Mouse (Mus musculus): Measurements from ENCODE around the gene Itln1. TPM values are rescaled to one million over a fixed set of nuclear protein-coding genes. Genes with fewer than 3 reads are reported as not detected.

The Itln1 gene
- polyA plus RNA-seq, 1 experiment from 2014 or later = not detected

DNA sequence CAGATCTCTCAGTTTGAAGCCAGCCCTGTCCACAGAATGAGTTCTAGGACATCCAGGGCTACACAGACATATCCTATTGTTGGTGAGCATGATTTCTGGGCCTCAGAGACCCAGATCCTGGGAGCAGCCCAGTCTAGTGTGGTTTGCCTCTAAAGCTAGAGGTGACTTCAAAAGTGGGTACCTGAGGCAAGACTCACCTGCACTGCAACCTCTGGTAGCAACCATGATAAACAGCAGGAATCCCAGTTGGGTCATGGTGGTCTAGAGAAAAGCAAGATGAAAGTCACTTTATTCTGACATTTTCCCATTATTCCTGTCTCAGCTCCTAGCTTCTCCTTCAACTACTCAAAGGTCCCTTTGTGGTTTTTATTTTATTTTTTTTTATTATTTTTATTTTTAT, 537 bp downstream of the Itln1 start:
- H3K4me1 ChIP-seq (ENCODE audit: control insufficient read depth, insufficient read depth, low read length) = no peaks in the 10 kb centered on the region
- no peak overlapping the region for H3K4me2 ChIP-seq (ENCODE audit: low read length)
- H3K4me3 ChIP-seq (ENCODE audit: low read depth, low read length) = no peak overlapping the region
- no peaks in the 10 kb centered on the region for H3K36me3 ChIP-seq (ENCODE audit: control insufficient read depth, insufficient read depth, low read length)
- DNase-seq (ENCODE audit: low spot score) (no peak), ATAC-seq (no peak)
- no peaks in the 10 kb centered on the region for H3K27me3 ChIP-seq (replicated peaks; ENCODE audit: control insufficient read depth, insufficient read depth, low read length)
- H3K9ac ChIP-seq (ENCODE audit: low read length) = no peak overlapping the region
- no peak overlapping the region for H3K27ac ChIP-seq (ENCODE audit: low read depth, low read length)
- H3K9me3 ChIP-seq (replicated peaks; ENCODE audit: control insufficient read depth, low read length) = no peaks in the 10 kb centered on the region

- Histone ChIP-seq H3K4me3 (ENCODE audit: low read depth, low read length) (no peak overlapping the region), H3K27me3 (replicated peaks; ENCODE audit: control insufficient read depth, insufficient read depth, low read length) (no peaks in the 10 kb centered on the region), H3K4me1 (ENCODE audit: control insufficient read depth, insufficient read depth, low read length) (no peaks in the 10 kb centered on the region), H3K36me3 (ENCODE audit: control insufficient read depth, insufficient read depth, low read length) (no peaks in the 10 kb centered on the region), H3K27ac (ENCODE audit: low read depth, low read length) (no peak overlapping the region), H3K9me3 (replicated peaks; ENCODE audit: control insufficient read depth, low read length) (no peaks in the 10 kb centered on the region), H3K9ac (ENCODE audit: low read length) (no peak overlapping the region), H3K4me2 (ENCODE audit: low read length) (no peak overlapping the region)
- DNase-seq (ENCODE audit: low spot score) = no peak
- no peak for ATAC-seq
- WGBS = 67% methylated on average over 2 of the region's 2 CpGs
Observed at GRCm38 (mm10) chr1:171532830-171533229, 2.3 kb downstream of the Itln1 start.

- H3K4me3 ChIP-seq (ENCODE audit: low read depth, low read length) = no peak overlapping the region
- H3K36me3 ChIP-seq (ENCODE audit: control insufficient read depth, insufficient read depth, low read length) = no peaks in the 10 kb centered on the region
- H3K27me3 ChIP-seq (replicated peaks; ENCODE audit: control insufficient read depth, insufficient read depth, low read length) = no peaks in the 10 kb centered on the region
- H3K27ac ChIP-seq (ENCODE audit: low read depth, low read length) = no peak overlapping the region
- no peak for ATAC-seq
- H3K4me1 ChIP-seq (ENCODE audit: control insufficient read depth, insufficient read depth, low read length) = no peaks in the 10 kb centered on the region
- DNase-seq (ENCODE audit: low spot score) = no peak
- H3K9me3 ChIP-seq (replicated peaks; ENCODE audit: control insufficient read depth, low read length) = no peaks in the 10 kb centered on the region
- H3K4me2 ChIP-seq (ENCODE audit: low read length) = no peak overlapping the region
- H3K9ac ChIP-seq (ENCODE audit: low read length) = no peak overlapping the region
- WGBS = 96% methylated on average over 4 of the region's 4 CpGs
Observed at GRCm38 (mm10) chr1:171531367-171531766, 3.7 kb downstream of the Itln1 start.

GRCm38 (mm10) chr1:171515557-171515956, 19.5 kb downstream of the Itln1 start:
- Histone ChIP-seq H3K36me3 (ENCODE audit: control insufficient read depth, insufficient read depth, low read length) (no peaks in the 10 kb centered on the region), H3K4me2 (ENCODE audit: low read length) (no peak overlapping the region), H3K4me3 (ENCODE audit: low read depth, low read length) (no peak overlapping the region), H3K27me3 (replicated peaks; ENCODE audit: control insufficient read depth, insufficient read depth, low read length) (no peaks in the 10 kb centered on the region), H3K9ac (ENCODE audit: low read length) (no peak overlapping the region), H3K4me1 (ENCODE audit: control insufficient read depth, insufficient read depth, low read length) (no peaks in the 10 kb centered on the region), H3K27ac (ENCODE audit: low read depth, low read length) (no peak overlapping the region), H3K9me3 (replicated peaks; ENCODE audit: control insufficient read depth, low read length) (no peaks in the 10 kb centered on the region)
- ATAC-seq (no peak), DNase-seq (ENCODE audit: low spot score) (no peak)
- WGBS = 89% methylated on average over 4 of the region's 4 CpGs

DNA sequence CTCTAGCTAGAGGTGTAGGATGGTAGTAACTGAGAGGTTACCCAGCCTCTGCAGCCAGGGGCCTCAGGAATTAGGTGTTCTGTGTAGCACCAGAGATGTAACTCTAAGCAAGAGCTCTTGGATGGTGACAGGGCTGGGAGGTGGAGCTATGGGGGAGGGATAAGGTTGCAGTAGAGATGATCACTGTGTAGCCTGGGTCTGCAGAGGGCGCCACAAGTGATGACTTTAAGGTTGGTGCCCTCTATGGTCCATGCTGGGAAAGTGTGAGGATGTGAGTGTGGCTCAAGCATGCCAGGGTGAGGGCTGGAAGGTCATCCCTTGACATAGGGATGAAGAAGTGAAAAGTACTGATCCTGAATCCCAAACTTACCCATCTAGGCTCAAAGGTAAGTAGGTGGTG, 20.1 kb downstream of the Itln1 start:
- DNase-seq (ENCODE audit: low spot score) = no peak
- H3K4me1 ChIP-seq (ENCODE audit: control insufficient read depth, insufficient read depth, low read length) = no peaks in the 10 kb centered on the region
- no peaks in the 10 kb centered on the region for H3K27me3 ChIP-seq (replicated peaks; ENCODE audit: control insufficient read depth, insufficient read depth, low read length)
- 16% methylated on average over 1 of the region's 1 CpGs for WGBS
- no peak overlapping the region for H3K9ac ChIP-seq (ENCODE audit: low read length)
- ATAC-seq = no peak
- H3K4me3 ChIP-seq (ENCODE audit: low read depth, low read length) = no peak overlapping the region
- no peaks in the 10 kb centered on the region for H3K9me3 ChIP-seq (replicated peaks; ENCODE audit: control insufficient read depth, low read length)
- no peak overlapping the region for H3K27ac ChIP-seq (ENCODE audit: low read depth, low read length)
- H3K36me3 ChIP-seq (ENCODE audit: control insufficient read depth, insufficient read depth, low read length) = no peaks in the 10 kb centered on the region
- no peak overlapping the region for H3K4me2 ChIP-seq (ENCODE audit: low read length)

DNA sequence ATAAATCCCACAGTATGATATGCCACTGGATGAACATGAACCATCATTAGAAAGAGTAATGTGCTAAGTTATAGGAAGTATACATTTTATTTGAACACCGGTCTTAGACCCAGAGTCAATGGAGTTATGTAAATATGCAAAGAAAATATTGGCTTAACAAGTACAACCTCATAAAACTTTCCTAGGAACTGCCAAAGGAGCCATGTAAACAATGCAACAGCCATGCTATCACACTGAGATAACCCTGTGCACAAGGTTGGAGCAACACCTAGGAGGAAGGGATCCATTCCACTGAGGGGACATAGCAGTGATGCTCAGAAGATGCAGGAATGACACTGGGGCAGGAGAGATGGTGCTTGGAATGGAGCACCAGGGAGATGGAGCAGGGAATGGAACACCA, 21.3 kb downstream of the Itln1 start:
- Histone ChIP-seq H3K36me3 (ENCODE audit: control insufficient read depth, insufficient read depth, low read length) (no peaks in the 10 kb centered on the region), H3K4me3 (ENCODE audit: low read depth, low read length) (no peak overlapping the region), H3K27ac (ENCODE audit: low read depth, low read length) (no peak overlapping the region), H3K27me3 (replicated peaks; ENCODE audit: control insufficient read depth, insufficient read depth, low read length) (no peaks in the 10 kb centered on the region), H3K9ac (ENCODE audit: low read length) (no peak overlapping the region), H3K4me2 (ENCODE audit: low read length) (no peak overlapping the region), H3K4me1 (ENCODE audit: control insufficient read depth, insufficient read depth, low read length) (no peaks in the 10 kb centered on the region), H3K9me3 (replicated peaks; ENCODE audit: control insufficient read depth, low read length) (no peaks in the 10 kb centered on the region)
- 100% methylated on average over 1 of the region's 1 CpGs for WGBS
- DNase-seq (ENCODE audit: low spot score) (no peak), ATAC-seq (no peak)

GRCm38 (mm10) chr1:171513234-171513633, 21.9 kb downstream of the Itln1 start:
- ATAC-seq (no peak), DNase-seq (ENCODE audit: low spot score) (no peak)
- Histone ChIP-seq H3K4me1 (ENCODE audit: control insufficient read depth, insufficient read depth, low read length) (no peaks in the 10 kb centered on the region), H3K9ac (ENCODE audit: low read length) (no peak overlapping the region), H3K27me3 (replicated peaks; ENCODE audit: control insufficient read depth, insufficient read depth, low read length) (no peaks in the 10 kb centered on the region), H3K4me2 (ENCODE audit: low read length) (no peak overlapping the region), H3K27ac (ENCODE audit: low read depth, low read length) (no peak overlapping the region), H3K9me3 (replicated peaks; ENCODE audit: control insufficient read depth, low read length) (no peaks in the 10 kb centered on the region), H3K36me3 (ENCODE audit: control insufficient read depth, insufficient read depth, low read length) (no peaks in the 10 kb centered on the region), H3K4me3 (ENCODE audit: low read depth, low read length) (no peak overlapping the region)
- 90% methylated on average over 2 of the region's 2 CpGs for WGBS

DNA sequence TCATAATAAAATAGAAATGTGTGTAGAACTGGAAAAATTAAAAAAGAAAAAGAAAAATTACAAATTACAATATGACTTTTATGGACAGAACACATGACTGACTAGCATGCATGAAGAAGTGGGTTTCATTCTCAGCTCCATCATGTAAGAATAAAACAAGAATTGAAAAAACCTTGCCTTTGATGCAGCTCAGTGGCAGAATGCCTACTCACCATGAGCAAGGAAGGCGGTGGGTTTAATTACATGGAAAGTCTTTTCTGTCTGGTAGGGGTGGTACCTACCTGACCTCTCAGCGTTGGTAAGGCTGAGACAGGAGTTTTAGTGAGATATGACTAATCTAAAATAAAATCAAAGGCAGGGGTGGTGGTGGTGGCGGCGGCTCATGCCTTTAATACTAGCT, 30.5 kb downstream of the Itln1 start:
- peak overlapping the region; percentile 85; the same call in 1 of the 2 replicates for H3K9ac ChIP-seq (ENCODE audit: low read length)
- no peaks in the 10 kb centered on the region for H3K36me3 ChIP-seq (ENCODE audit: control insufficient read depth, insufficient read depth, low read length)
- DNase-seq (ENCODE audit: low spot score) (peak; percentile 21), ATAC-seq (no peak)
- no peaks in the 10 kb centered on the region for H3K9me3 ChIP-seq (replicated peaks; ENCODE audit: control insufficient read depth, low read length)
- peak overlapping the region; percentile 73 for H3K4me2 ChIP-seq (ENCODE audit: low read length)
- H3K4me1 ChIP-seq (ENCODE audit: control insufficient read depth, insufficient read depth, low read length) = peaks cover 3% of the 10 kb centered on the region; the same call in 1 of the 2 replicates
- H3K27ac ChIP-seq (ENCODE audit: low read depth, low read length) = no peak overlapping the region
- 64% methylated on average over 4 of the region's 4 CpGs for WGBS
- H3K4me3 ChIP-seq (ENCODE audit: low read depth, low read length) = peak overlapping the region; percentile 57
- H3K27me3 ChIP-seq (replicated peaks; ENCODE audit: control insufficient read depth, insufficient read depth, low read length) = no peaks in the 10 kb centered on the region

DNA sequence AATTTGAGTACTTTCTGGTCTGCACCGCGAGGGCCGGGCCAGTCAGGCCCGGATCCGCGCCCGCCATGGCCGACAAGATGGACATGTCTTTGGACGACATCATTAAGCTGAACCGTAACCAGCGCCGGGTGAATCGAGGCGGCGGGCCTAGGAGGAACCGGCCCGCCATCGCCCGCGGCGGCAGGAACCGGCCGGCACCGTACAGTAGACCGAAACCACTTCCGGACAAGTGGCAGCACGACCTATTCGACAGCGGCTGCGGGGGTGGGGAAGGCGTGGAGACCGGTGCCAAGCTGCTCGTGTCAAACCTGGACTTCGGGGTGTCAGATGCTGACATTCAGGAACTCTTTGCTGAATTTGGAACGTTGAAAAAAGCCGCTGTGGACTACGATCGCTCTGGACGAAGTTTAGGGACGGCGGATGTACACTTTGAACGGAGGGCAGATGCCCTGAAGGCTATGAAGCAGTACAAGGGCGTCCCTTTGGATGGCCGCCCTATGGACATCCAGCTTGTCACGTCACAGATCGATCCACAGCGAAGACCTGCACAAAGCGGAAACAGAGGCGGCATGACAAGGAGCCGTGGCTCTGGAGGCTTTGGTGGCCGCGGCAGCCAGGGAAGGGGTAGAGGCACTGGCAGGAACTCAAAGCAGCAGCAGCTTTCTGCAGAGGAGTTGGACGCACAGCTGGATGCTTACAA, 31.4 kb downstream of the Itln1 start:
- WGBS = under 1% methylated on average over 53 of the region's 53 CpGs
- DNase-seq (ENCODE audit: low spot score) (peak; percentile 70), ATAC-seq (peak; percentile 69)
- peak overlapping the region; percentile 57 for H3K4me3 ChIP-seq (ENCODE audit: low read depth, low read length)
- H3K9me3 ChIP-seq (replicated peaks; ENCODE audit: control insufficient read depth, low read length) = no peaks in the 10 kb centered on the region
- peak overlapping the region; percentile 85 for H3K9ac ChIP-seq (ENCODE audit: low read length)
- H3K36me3 ChIP-seq (ENCODE audit: control insufficient read depth, insufficient read depth, low read length) = no peaks in the 10 kb centered on the region
- H3K27me3 ChIP-seq (replicated peaks; ENCODE audit: control insufficient read depth, insufficient read depth, low read length) = no peaks in the 10 kb centered on the region
- peak overlapping the region; percentile 73 for H3K4me2 ChIP-seq (ENCODE audit: low read length)
- H3K27ac ChIP-seq (ENCODE audit: low read depth, low read length) = peak overlapping the region; percentile 94
- H3K4me1 ChIP-seq (ENCODE audit: control insufficient read depth, insufficient read depth, low read length) = peaks cover 3% of the 10 kb centered on the region; the same call in 1 of the 2 replicates
